Mouse (Mus musculus) regulatory T cell (primary cell): Measurements from ENCODE around the gene Plcxd2.

Experiments used
- in situ Hi-C: fragments of 300-600 bp; cut with MboI, MseI; formaldehyde crosslinking; loops from one replicate; pipeline ENCODE4 v1.15.1; 2025; ENCODE audit warnings: high pct_unique_total_duplicates

The Plcxd2 gene

GRCm38 (mm10) chr16:45942169-45942891 lies 67.7 kb downstream of the Plcxd2 start:
- in situ Hi-C loops, result no loop called here

- in situ Hi-C loops, result no loop called here
Observed at GRCm38 (mm10) chr16:45940701-45941100, 69.3 kb downstream of the Plcxd2 start.

- in situ Hi-C loops, result no loop called here
Observed at GRCm38 (mm10) chr16:45939436-45939835, 70.6 kb downstream of the Plcxd2 start.

GRCm38 (mm10) chr16:45937381-45937780 lies 72.6 kb downstream of the Plcxd2 start:
- in situ Hi-C loops, result no loop called here

- in situ Hi-C loops, result no loop called here
Observed at GRCm38 (mm10) chr16:45936521-45936920, 73.5 kb downstream of the Plcxd2 start.

GRCm38 (mm10) chr16:45935956-45936483 lies 74.0 kb downstream of the Plcxd2 start:
- in situ Hi-C loops, result no loop called here

- in situ Hi-C loops, result no loop called here
Observed at GRCm38 (mm10) chr16:45934721-45935407, 75.2 kb downstream of the Plcxd2 start.

- in situ Hi-C loops, result no loop called here
Observed at GRCm38 (mm10) chr16:45930308-45930707, 79.7 kb downstream of the Plcxd2 start.

GRCm38 (mm10) chr16:45928090-45928489 lies 81.9 kb downstream of the Plcxd2 start:
- in situ Hi-C loops, result loop anchor here (5.0 kb wide), 1 partner anchor 51 kb away; no protein-coding TSS in a partner anchor

GRCm38 (mm10) chr16:45927601-45928000 lies 82.4 kb downstream of the Plcxd2 start:
- in situ Hi-C loops, result loop anchor here (5.0 kb wide), 1 partner anchor 50 kb away; no protein-coding TSS in a partner anchor

- in situ Hi-C loops, result loop anchor here (5.0 kb wide), 1 partner anchor 50 kb away; no protein-coding TSS in a partner anchor
Observed at GRCm38 (mm10) chr16:45926875-45927274, 83.1 kb downstream of the Plcxd2 start.

- in situ Hi-C loops, result no loop called here
Observed at GRCm38 (mm10) chr16:45923731-45924424, 86.1 kb downstream of the Plcxd2 start.

- in situ Hi-C loops, result no loop called here
Observed at GRCm38 (mm10) chr16:45922546-45923229, 87.3 kb downstream of the Plcxd2 start.

GRCm38 (mm10) chr16:45919572-45919971 lies 90.4 kb downstream of the Plcxd2 start:
- in situ Hi-C loops, result loop anchor here (10.0 kb wide), 1 partner anchor 915 kb away; no protein-coding TSS in a partner anchor
